Mouse (Mus musculus) olfactory bulb, adult 2 months (tissue): ENCODE measurements around the gene Prr22. TPM values are rescaled to one million over a fixed set of nuclear protein-coding genes. Genes with fewer than 3 reads are reported as not detected.

Source experiments
- H3K27ac ChIP-seq: fragments of 200-500 bp; 2 replicates; pipeline ENCODE4 v1.5.1; 2012; ENCODE audit warnings: low read depth, low read length; ENCODE audit not compliant: insufficient read depth
- H3K4me1 ChIP-seq: fragments of 200-500 bp; 2 replicates; pipeline ENCODE4 v1.6.1; 2012; ENCODE audit warnings: low read length; ENCODE audit not compliant: control insufficient read depth, insufficient read depth
- H3K4me3 ChIP-seq: fragments of 200-500 bp; 2 replicates; pipeline ENCODE4 v1.5.1; 2012; ENCODE audit warnings: mild to moderate bottlenecking, low read depth, low read length, moderate library complexity; ENCODE audit not compliant: insufficient read depth
- CTCF ChIP-seq: fragments of 200-500 bp; IDR thresholded peaks from 2 replicates; pipeline ENCODE4 v1.5.1; 2012; ENCODE audit warnings: low read depth, mild to moderate bottlenecking, low read length, moderate library complexity; ENCODE audit not compliant: insufficient read depth
- POLR2A ChIP-seq: fragments of 200-500 bp; IDR thresholded peaks from 2 replicates; pipeline ENCODE4 v1.6.1; 2012; ENCODE audit warnings: mild to moderate bottlenecking, low read depth, low read length, moderate library complexity; ENCODE audit not compliant: insufficient read depth
- WGBS: fragments of 180-500 bp; shearing (Covaris S2); methylation state at CpG from one replicate; pipeline ENCODE4 v1.1.7; 2018; 5-methylcytosine and 5-hydroxymethylcytosine counted together
- polyA plus RNA-seq: library from polyadenylated mRNA; stranded (reverse); fragments of >200 nt; gene quantifications from 2 replicates; pipeline ENCODE4 v1.2.4, GENCODE M21; 2012; ENCODE audit warnings: low replicate concordance; ENCODE audit not compliant: missing spikeins, insufficient read depth, insufficient read length

Prr22 gene
- polyA plus RNA-seq, 1 experiment = not detected

DNA sequence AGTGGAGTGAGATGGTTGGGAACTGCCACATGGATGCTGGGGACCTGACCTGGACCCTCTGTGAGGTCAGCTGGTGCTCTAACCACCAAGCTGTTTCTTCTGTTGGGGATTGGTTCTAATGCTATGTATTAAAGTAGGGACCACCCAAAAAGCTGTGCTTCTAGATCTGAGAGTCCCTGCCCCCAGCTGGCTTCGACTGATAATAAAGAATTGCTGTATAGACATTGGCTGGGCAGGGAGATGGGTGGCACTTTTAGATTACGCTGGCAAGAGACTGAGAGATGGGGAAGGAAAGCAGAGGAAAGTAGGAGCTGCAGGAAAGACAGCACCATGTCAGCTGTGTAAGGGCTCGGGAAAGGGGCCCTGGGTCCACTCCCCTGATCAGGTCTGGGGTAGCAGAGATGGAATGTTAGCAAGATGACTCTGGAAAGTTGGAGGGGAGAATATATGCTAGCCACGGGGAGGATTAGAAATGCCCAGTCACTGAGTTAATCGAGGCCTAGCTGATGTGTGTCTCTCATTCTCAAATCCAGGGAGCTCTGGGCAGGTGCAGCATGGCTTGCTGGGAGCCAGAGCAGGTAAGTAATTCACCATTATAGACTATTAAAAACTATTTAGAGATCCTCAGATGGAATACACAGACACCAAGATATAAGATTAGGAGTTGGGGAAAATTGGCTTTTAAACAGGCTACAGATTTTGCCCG is 23.7 kb downstream of the Prr22 start:
- Histone ChIP-seq H3K27ac (no peak overlapping the region), H3K4me1 (peaks cover 5% of the 10 kb centered on the region), H3K4me3 (no peak overlapping the region)
- WGBS = 70% methylated on average over 6 of the region's 6 CpGs
- TF ChIP-seq CTCF (no peak), POLR2A (no peak)

DNA sequence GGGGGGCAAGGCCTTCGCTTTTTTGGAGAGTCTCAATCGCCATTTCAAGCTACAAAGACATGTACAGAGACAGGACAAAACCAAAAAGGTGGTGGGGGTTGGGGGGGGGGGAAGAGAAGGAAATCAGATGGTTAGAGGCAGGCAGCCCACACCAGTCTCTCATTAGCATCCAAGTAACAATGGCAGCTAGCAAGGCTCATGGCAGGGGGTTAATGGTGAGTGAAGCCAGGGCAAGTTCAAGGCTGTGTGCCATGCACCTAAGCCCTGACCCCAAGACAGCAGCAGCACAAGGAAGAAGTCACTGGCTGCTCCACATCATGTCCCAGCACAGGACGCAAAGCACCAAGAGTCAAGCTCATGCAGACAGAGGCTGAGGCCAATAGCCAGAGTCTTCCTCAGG is 29.2 kb downstream of the Prr22 start:
- Histone ChIP-seq H3K4me3 (no peak overlapping the region), H3K4me1 (no peaks in the 10 kb centered on the region), H3K27ac (no peak overlapping the region)
- TF ChIP-seq CTCF (no peak), POLR2A (no peak)
- 74% methylated on average over 3 of the region's 3 CpGs for WGBS

DNA sequence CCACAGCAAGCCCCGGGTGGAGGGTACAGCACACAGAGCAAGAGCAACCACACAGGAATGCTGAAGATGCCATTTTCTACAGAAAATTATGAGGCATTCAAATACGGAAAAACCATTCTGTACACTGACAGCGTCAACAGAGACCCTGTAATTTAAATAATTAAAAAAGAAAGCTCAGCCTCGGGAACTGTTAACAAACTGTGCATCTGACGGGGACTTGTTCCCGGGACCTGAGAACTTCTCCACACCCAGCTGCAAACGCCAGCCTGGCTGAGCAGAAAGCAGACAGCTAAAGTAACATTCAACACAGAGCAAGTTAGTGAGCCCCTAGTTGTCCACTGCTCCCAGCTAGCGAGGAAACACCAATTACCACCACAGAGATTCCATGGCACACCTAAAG is 32.0 kb downstream of the Prr22 start:
- TF ChIP-seq CTCF (no peak), POLR2A (no peak)
- H3K4me3 ChIP-seq = no peak overlapping the region
- H3K4me1 ChIP-seq = no peaks in the 10 kb centered on the region
- no peak overlapping the region for H3K27ac ChIP-seq
- WGBS = 33% methylated on average over 8 of the region's 8 CpGs

DNA sequence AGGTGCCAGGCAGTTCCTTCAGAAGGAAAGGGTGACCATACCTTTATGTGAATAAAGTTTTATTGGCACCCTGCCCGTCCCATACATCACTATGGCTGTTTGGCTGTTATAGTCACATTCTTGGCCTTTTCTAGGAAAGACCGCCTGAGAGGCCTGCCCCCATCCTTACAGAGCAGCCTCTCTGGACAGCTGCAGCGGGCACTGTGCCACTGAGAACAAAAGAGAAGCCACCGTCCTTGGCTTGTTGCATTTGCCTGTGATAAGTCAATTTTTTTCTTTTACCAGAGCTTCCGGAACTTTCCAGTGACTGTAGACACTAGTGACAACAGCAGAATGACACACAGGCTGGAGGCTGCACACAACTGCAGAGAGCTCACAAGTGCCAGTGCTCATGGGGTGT is 34.9 kb downstream of the Prr22 start:
- H3K4me1 ChIP-seq = peaks cover 2% of the 10 kb centered on the region
- WGBS = 53% methylated on average over 5 of the region's 5 CpGs
- TF ChIP-seq POLR2A (no peak), CTCF (no peak)
- no peak overlapping the region for H3K4me3 ChIP-seq
- H3K27ac ChIP-seq = no peak overlapping the region

DNA sequence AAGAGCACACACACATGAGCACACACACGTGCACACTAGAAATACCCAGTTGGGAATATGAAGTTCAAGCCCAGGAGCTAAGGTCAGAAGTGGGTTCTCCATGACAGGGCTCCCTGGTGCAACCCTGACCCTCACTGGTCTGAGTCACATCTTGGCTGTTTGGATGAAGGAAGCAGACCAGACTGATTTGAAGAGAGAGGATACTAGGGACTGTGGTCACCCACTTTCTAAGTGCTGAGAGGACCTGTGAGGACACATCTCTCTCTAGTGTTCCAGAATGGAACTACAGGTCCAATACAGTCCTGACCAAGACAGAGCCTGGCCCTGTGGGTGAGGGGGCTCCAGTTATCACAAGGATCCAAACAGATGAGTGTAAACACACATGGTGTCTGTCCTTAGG is 35.7 kb downstream of the Prr22 start:
- TF ChIP-seq CTCF (no peak), POLR2A (no peak)
- no peak overlapping the region for H3K27ac ChIP-seq
- WGBS = 75% methylated on average over 1 of the region's 1 CpGs

DNA sequence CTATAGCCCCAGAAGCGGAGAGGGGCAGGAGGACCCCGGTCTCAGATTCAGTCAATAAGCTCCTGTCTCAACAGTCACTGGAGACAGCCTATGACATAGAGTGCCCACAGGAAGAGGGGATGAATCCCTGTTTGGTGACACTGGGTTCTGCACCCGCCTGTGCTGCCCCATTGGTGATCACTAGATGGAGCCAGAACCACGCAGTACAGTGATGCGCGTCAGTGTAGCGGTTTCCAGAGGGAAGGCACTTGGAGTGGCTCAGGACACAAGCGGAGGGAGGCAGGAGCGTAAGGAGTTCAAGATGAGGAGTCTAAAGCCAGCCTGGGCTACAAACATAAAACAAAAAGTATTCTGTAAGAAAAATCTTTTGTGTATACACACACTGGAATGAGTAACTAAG is 38.5 kb downstream of the Prr22 start:
- no peak for TF ChIP-seq POLR2A
- TF ChIP-seq CTCF = peak; percentile 97
- 14% methylated on average over 9 of the region's 9 CpGs for WGBS

More for the DNA sequence above, 35.7 kb downstream of the Prr22 start:
- H3K4me1 ChIP-seq = peaks cover 11% of the 10 kb centered on the region
- H3K4me3 ChIP-seq = no peak overlapping the region

DNA sequence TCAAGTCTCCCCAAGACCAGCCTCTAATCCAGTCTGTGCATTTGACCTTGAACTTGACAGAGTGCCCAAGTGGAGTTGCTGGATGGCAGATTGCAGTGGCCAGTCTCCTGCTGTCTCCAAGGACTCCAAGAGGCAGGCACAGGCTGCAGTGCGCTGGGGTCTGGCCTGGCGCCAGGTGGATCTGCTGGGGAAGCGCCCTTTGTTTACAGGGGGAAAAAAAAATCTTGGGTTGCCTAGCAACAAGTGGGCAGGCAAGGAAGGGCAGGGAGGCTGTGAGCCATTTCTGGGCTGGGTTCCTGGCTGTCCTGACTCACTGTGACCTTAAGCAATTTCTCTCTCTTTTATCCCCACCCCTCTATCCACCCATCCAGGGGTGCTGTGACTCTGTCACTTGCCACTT is 40.2 kb downstream of the Prr22 start:
- Histone ChIP-seq H3K4me1 (peaks cover 37% of the 10 kb centered on the region), H3K4me3 (no peak overlapping the region), H3K27ac (peak overlapping the region; percentile 27)
- 20% methylated on average over 3 of the region's 3 CpGs for WGBS
- TF ChIP-seq CTCF (0 out of 2 replicates have a peak, but pooled peaks have one; percentile 0), POLR2A (no peak)

More for the DNA sequence above, 38.5 kb downstream of the Prr22 start:
- no peak overlapping the region for H3K27ac ChIP-seq
- H3K4me1 ChIP-seq = peaks cover 23% of the 10 kb centered on the region
- H3K4me3 ChIP-seq = no peak overlapping the region

DNA sequence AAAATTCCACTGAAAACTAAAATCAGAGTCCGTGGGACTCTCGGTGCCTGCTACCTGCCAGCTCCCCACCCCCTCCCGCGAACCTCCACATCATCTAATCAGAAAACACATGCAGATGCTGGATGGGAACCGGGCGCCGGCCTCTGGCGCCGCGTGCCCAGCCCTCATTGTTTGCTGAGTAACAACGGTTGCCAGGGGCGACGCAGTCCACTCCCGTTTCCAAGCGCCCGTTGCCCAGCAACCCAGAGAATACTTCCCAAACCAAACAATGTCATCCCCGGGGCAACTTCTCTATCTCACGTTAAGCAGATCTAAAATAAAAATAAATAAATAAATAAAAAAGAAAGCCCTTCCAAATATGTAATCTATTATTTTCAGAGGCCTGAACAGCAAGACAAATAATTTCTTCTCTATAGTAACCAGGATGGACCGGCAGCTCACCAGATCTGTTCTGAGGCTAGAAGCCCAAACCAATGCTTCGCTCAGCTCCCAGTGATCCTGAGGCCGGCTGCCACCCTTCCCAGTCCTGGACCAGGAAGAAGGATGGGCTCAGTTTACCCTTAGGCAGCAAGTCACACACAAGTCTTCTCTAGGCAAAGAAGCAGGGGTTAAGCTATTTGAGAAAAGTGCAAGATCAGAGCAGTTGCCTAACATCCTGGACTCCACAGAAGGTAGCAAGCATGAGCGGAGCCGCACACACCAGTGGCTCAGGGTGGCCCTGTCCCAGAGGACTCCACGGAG is 44.4 kb downstream of the Prr22 start:
- WGBS = 9% methylated on average over 24 of the region's 24 CpGs
- Histone ChIP-seq H3K4me3 (no peak overlapping the region), H3K27ac (peak overlapping the region; percentile 47), H3K4me1 (peaks cover 57% of the 10 kb centered on the region)
- TF ChIP-seq POLR2A (no peak), CTCF (no peak)

DNA sequence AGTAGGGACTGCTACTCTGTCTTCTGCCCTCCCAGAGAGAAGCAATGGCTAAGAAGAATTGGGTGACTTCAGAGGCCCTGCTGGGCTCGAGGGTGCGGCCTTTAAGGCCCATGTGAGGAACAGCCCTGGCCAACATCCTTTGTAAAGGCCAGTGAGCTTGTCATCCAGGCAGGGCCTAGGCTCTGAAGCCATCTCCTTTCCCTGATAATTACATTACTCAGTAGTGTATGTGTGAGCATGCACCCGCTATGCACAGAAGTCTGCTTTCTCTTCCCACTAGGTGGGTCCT is 45.0 kb downstream of the Prr22 start:
- Histone ChIP-seq H3K27ac (peak overlapping the region; percentile 47), H3K4me1 (peaks cover 59% of the 10 kb centered on the region), H3K4me3 (no peak overlapping the region)
- no peak for TF ChIP-seq POLR2A
- TF ChIP-seq CTCF = no peak
- 49% methylated on average over 3 of the region's 3 CpGs for WGBS
